Mouse (Mus musculus): ENCODE data around the gene Lrrc8b. TPM values are rescaled to one million over a fixed set of nuclear protein-coding genes. Genes with fewer than 3 reads are reported as not detected.

Gene Lrrc8b
- 1.0 and 1.7 TPM in 2 replicates for polyA plus RNA-seq (2015; fragmentation: Nextera tagmentation; extraction: Ambion mirVana)

GRCm38 (mm10) chr5:105415198-105415791, at the start of gene Lrrc8b:
TSS of gene Lrrc8b (plus strand) at chr5:105415775.

GRCm38 (mm10) chr5:105519096-105519975, 103.8 kb downstream of the Lrrc8b start, which contains the start of gene Lrrc8c:
TSS of gene Lrrc8c (plus strand) at chr5:105519388.

Other genes starting within 250 kb of the Lrrc8b start
- gene Gbp10, start 176.2 kb upstream of the Lrrc8b start, polyA plus RNA-seq (2015; fragmentation: Nextera tagmentation; extraction: Ambion mirVana), result not detected in 2 replicates
- not detected in 2 replicates for gene Gm43302, start 122.1 kb upstream of the Lrrc8b start, polyA plus RNA-seq (2015; fragmentation: Nextera tagmentation; extraction: Ambion mirVana)
- gene Gbp6, start 122.1 kb upstream of the Lrrc8b start, polyA plus RNA-seq (2015; fragmentation: Nextera tagmentation; extraction: Ambion mirVana), result 0.73 and 1.0 TPM in 2 replicates
- 6.8 and 9.4 TPM in 2 replicates for gene Lrrc8c, start 103.6 kb downstream of the Lrrc8b start, polyA plus RNA-seq (2015; fragmentation: Nextera tagmentation; extraction: Ambion mirVana)

Data from urinary bladder, postnatal 0 days (tissue).